Mouse (Mus musculus) hindbrain, embryonic 10.5 days (tissue): ENCODE measurements around the gene C130050O18Rik. TPM values are rescaled to one million over a fixed set of nuclear protein-coding genes. Genes with fewer than 3 reads are reported as not detected.

Source experiments
- DNase-seq: peaks from one replicate; pipeline ENCODE4 v3.0.0-alpha.2; 2017; ENCODE audit warnings: low spot score
- H3K27ac ChIP-seq: fragments of 300-500 bp; sonication (generic); 2 replicates; pipeline ENCODE4 v1.5.1; 2016; ENCODE audit warnings: mild to moderate bottlenecking, moderate library complexity
- H3K27me3 ChIP-seq: fragments of 300-500 bp; sonication (generic); 2 replicates; pipeline ENCODE4 v1.6.1; 2016; ENCODE audit warnings: mild to moderate bottlenecking; ENCODE audit not compliant: poor library complexity, insufficient read depth, severe bottlenecking
- H3K36me3 ChIP-seq: fragments of 300-500 bp; sonication (generic); 2 replicates; pipeline ENCODE4 v1.6.1; 2016; ENCODE audit warnings: mild to moderate bottlenecking, moderate library complexity
- H3K4me1 ChIP-seq: fragments of 300-500 bp; sonication (generic); replicated peaks from 2 replicates; pipeline ENCODE4 v1.6.1; 2016; ENCODE audit warnings: mild to moderate bottlenecking
- H3K4me3 ChIP-seq: fragments of 300-500 bp; sonication (generic); 2 replicates; pipeline ENCODE4 v1.5.1; 2016; ENCODE audit warnings: mild to moderate bottlenecking, moderate library complexity
- H3K9me3 ChIP-seq: fragments of 300-500 bp; sonication (generic); 2 replicates; pipeline ENCODE4 v1.6.1; 2016; ENCODE audit warnings: mild to moderate bottlenecking, moderate library complexity
- WGBS: fragments of 180-500 bp; shearing (Covaris S2); methylation state at CpG from one replicate; pipeline ENCODE4 v1.1.7; 2016; 5-methylcytosine and 5-hydroxymethylcytosine counted together
- polyA plus RNA-seq: library from polyadenylated mRNA; unstranded; fragments of >200 nt; fragmentation: Nextera tagmentation; extraction: Ambion mirVana; gene quantifications from 2 replicates; pipeline ENCODE4 v1.2.1, GENCODE M21; 2016

The C130050O18Rik gene
- polyA plus RNA-seq, 1 experiment from 2014 or later: 0.43 TPM

GRCm38 (mm10) chr5:139408511-139408910, 3.4 kb downstream of the C130050O18Rik start:
- 0 out of 2 replicates have a peak, but pooled peaks cover 3% of the 10 kb centered on the region for H3K36me3 ChIP-seq
- H3K27me3 ChIP-seq: no peaks in the 10 kb centered on the region
- peak overlapping the region; percentile 41 for H3K27ac ChIP-seq
- H3K4me3 ChIP-seq: no peak overlapping the region
- H3K9me3 ChIP-seq: no peaks in the 10 kb centered on the region
- H3K4me1 ChIP-seq: peaks cover 46% of the 10 kb centered on the region
- 90% methylated on average over 7 of the region's 7 CpGs for WGBS
- DNase-seq: no peak

- Histone ChIP-seq H3K4me1 (peaks cover 43% of the 10 kb centered on the region), H3K4me3 (no peak overlapping the region), H3K36me3 (peaks cover 10% of the 10 kb centered on the region), H3K9me3 (no peaks in the 10 kb centered on the region), H3K27me3 (no peaks in the 10 kb centered on the region), H3K27ac (no peak overlapping the region)
- no peak for DNase-seq
- WGBS: 85% methylated on average over 12 of the region's 12 CpGs
Observed at GRCm38 (mm10) chr5:139409412-139409811, 4.3 kb downstream of the C130050O18Rik start.

DNA sequence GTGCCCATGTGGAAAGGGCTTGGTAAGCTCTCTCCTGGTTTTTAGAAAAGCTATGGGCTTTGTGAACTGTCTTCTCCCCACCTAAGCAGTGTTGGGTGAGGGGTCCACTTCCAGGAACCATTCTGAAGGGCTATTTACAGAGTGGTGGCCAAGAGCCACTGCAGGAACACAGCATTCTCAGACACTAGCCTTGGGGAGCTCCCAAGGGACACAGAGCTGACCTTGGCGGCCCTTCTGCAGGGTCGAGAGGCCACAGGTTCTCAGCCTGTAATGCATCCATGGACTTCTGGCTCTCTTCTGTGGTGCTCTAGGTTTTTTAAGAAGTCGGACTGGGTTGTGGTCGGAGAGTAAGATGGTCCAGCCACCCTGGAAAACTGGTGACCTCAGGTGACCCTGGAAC, 5.0 kb downstream of the C130050O18Rik start:
- Histone ChIP-seq H3K9me3 (no peaks in the 10 kb centered on the region), H3K27ac (no peak overlapping the region), H3K4me1 (peaks cover 40% of the 10 kb centered on the region), H3K27me3 (no peaks in the 10 kb centered on the region), H3K36me3 (peaks cover 17% of the 10 kb centered on the region), H3K4me3 (no peak overlapping the region)
- no peak for DNase-seq
- WGBS: 79% methylated on average over 4 of the region's 4 CpGs

DNA sequence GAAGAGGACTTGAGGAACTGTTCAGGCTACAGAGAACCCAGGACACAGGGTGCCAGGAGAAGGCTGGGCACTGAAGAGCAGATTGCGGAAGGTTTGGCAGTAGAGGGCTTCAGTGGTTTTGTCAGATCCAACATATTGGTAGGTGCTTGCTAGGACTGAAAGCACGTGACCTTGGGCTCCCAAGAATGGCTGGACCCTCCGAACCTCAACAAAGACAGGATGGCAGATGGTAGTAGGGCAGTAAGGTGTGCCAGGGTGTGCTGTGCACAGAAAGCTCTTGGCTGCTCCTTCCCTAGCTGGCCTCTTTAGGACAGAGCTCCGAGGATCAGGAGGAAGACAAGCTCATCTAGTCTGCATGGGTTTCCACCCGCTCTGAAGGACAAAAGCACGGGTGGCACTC, 6.0 kb downstream of the C130050O18Rik start:
- Histone ChIP-seq H3K27ac (no peak overlapping the region), H3K4me3 (no peak overlapping the region), H3K9me3 (no peaks in the 10 kb centered on the region), H3K4me1 (peaks cover 30% of the 10 kb centered on the region), H3K36me3 (peaks cover 19% of the 10 kb centered on the region), H3K27me3 (no peaks in the 10 kb centered on the region)
- DNase-seq: no peak
- WGBS: 96% methylated on average over 6 of the region's 6 CpGs

- H3K4me3 ChIP-seq: no peak overlapping the region
- WGBS: 83% methylated on average over 15 of the region's 15 CpGs
- peaks cover 28% of the 10 kb centered on the region for H3K4me1 ChIP-seq
- H3K27me3 ChIP-seq: no peaks in the 10 kb centered on the region
- no peak for DNase-seq
- peaks cover 19% of the 10 kb centered on the region for H3K36me3 ChIP-seq
- no peaks in the 10 kb centered on the region for H3K9me3 ChIP-seq
- H3K27ac ChIP-seq: no peak overlapping the region
Observed at GRCm38 (mm10) chr5:139411665-139412314, 6.7 kb downstream of the C130050O18Rik start.

DNA sequence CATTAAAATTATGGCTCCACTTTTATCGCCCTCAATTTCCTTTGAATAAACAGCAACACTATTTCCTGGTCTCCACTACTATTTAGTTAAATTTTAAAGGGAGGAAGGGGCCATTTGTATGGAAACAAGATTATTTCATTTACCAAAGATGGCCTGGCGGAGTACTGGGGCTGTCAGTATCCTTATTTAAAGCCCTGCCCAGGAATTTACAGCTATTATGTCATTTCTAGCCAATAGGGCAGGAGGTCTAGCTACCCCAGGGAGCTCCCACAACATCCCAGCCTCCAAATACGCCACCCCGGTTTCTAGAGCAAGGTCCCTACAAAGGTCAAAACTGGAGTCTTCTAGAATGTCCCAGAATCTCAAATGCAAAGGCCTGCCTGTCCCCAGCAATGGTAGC, 8.5 kb downstream of the C130050O18Rik start:
- H3K36me3 ChIP-seq: peaks cover 26% of the 10 kb centered on the region
- H3K27ac ChIP-seq: no peak overlapping the region
- no peak overlapping the region for H3K4me3 ChIP-seq
- H3K4me1 ChIP-seq: peaks cover 21% of the 10 kb centered on the region
- no peaks in the 10 kb centered on the region for H3K9me3 ChIP-seq
- no peak for DNase-seq
- no peaks in the 10 kb centered on the region for H3K27me3 ChIP-seq
- WGBS: 87% methylated on average over 4 of the region's 4 CpGs

GRCm38 (mm10) chr5:139415001-139415400, 9.9 kb downstream of the C130050O18Rik start:
- 0 out of 2 replicates have a peak overlapping the region, but pooled peaks have one; percentile 5 for H3K27ac ChIP-seq
- no peak for DNase-seq
- no peaks in the 10 kb centered on the region for H3K9me3 ChIP-seq
- peaks cover 23% of the 10 kb centered on the region for H3K36me3 ChIP-seq
- H3K4me1 ChIP-seq: peaks cover 32% of the 10 kb centered on the region
- no peaks in the 10 kb centered on the region for H3K27me3 ChIP-seq
- WGBS: 92% methylated on average over 5 of the region's 5 CpGs
- H3K4me3 ChIP-seq: no peak overlapping the region

GRCm38 (mm10) chr5:139416942-139417341, 11.9 kb downstream of the C130050O18Rik start:
- Histone ChIP-seq H3K9me3 (no peaks in the 10 kb centered on the region), H3K36me3 (peaks cover 23% of the 10 kb centered on the region), H3K27me3 (no peaks in the 10 kb centered on the region), H3K4me3 (no peak overlapping the region), H3K27ac (no peak overlapping the region), H3K4me1 (peaks cover 29% of the 10 kb centered on the region)
- DNase-seq: no peak
- WGBS: 94% methylated on average over 4 of the region's 4 CpGs

DNA sequence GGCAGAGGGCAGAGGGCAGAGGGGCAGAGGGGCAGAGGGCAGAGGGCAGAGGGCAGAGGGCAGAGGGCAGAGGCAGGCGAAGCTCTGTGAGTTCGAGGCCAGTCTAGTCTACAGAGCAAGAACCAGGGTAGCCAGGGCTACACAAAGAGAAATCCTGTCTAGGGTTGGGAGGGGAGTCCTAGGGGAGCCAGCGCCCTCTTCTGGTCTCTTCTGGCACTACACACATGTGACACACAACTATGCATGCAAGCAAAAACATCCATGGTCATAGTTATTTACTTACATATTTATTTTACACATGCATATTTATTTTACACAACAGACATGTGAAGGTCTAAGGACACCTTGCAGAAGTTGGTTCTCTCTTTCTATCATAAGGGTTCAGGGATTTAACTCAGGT, 12.4 kb downstream of the C130050O18Rik start:
- Histone ChIP-seq H3K4me3 (no peak overlapping the region), H3K36me3 (peaks cover 23% of the 10 kb centered on the region), H3K4me1 (peaks cover 29% of the 10 kb centered on the region), H3K27me3 (no peaks in the 10 kb centered on the region), H3K27ac (no peak overlapping the region; the same call in 1 of the 2 replicates), H3K9me3 (no peaks in the 10 kb centered on the region)
- no peak for DNase-seq
- WGBS: 80% methylated on average over 3 of the region's 3 CpGs

GRCm38 (mm10) chr5:139418110-139418509, 13.0 kb downstream of the C130050O18Rik start:
- Histone ChIP-seq H3K4me3 (no peak overlapping the region), H3K36me3 (peaks cover 23% of the 10 kb centered on the region), H3K27ac (peak overlapping the region; percentile 86), H3K27me3 (no peaks in the 10 kb centered on the region), H3K4me1 (peaks cover 33% of the 10 kb centered on the region), H3K9me3 (no peaks in the 10 kb centered on the region)
- DNase-seq: no peak
- 53% methylated on average over 2 of the region's 2 CpGs for WGBS

DNA sequence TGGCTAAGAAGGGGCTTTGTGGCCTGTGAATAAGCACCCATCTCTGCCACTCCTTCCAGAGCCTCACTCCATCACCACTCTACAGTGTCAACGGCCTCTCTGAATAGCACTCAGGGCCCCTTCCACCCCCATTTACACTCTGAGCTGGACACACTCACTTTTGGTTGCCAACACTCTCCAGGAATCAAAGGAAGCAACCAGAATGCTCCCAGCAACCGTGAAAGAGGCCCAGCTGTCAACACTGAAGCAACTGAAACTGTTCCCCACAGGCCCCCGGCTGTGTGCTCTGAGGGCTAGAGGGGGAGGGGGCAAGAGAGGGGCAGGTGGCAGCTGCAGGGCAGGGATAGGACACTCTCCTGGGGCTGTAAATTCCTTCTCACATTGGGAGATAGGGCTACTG, 13.6 kb downstream of the C130050O18Rik start:
- DNase-seq: peak; percentile 38
- 14% methylated on average over 3 of the region's 3 CpGs for WGBS
- Histone ChIP-seq H3K9me3 (no peaks in the 10 kb centered on the region), H3K27me3 (no peaks in the 10 kb centered on the region), H3K36me3 (peaks cover 23% of the 10 kb centered on the region), H3K4me3 (no peak overlapping the region), H3K4me1 (peaks cover 38% of the 10 kb centered on the region), H3K27ac (peak overlapping the region; percentile 86)

DNA sequence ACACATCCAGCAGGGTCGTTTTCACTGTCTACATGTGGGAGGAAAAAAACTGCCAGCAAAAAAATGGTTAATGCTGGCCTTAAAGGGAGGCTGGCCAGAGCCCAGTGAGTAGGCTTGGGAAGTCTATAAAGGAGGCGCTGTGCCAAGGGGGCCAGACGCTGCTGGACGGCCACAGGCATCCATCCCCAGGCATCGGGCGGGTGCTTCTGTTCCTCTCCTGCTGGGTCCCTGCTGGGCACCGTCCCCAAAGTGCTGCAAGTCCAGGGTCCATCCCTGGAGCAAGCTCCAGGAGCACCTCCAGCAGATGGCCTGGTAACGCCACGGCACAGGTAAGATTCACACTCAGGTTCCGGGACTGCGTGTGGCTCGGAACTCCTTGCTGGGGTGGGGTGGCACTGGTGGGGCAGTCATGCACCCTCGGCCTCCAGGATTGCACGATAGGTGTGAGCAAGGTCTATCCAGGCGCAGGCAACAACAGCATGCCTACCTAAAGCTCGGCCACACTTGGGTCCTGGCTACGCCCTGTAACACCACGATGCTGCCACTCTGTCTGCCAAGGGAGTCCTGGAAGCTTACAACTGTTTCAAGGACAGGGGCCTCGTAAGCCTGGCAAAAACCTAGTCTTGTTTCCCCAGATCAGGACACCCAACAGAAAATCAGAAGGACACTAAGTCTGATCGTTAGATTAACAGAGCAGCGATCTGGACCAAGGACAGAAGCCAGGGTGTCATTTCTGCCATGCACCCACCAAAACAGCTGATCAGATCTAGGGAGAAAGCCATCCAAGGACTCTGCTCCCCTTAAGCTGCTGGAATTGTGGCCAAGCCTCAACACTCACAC, 18.2 kb downstream of the C130050O18Rik start, which contains the start of gene Gper1:
Gper1 (plus strand) TSS at position 126 of the 840 bp plus-strand sequence.
- DNase-seq: no peak
- peak within 1 kb of the TSS; percentile 62; the same call in 1 of the 2 replicates for H3K27ac ChIP-seq
- 66% methylated on average over 21 of the region's 21 CpGs for WGBS
- no peak within 1 kb of the TSS for H3K4me3 ChIP-seq
- H3K36me3 ChIP-seq: 0 out of 2 replicates have a peak, but pooled peaks cover 6% of the 10 kb centered on the region
- peaks cover 36% of the 10 kb centered on the region for H3K4me1 ChIP-seq
- no peaks in the 10 kb centered on the region for H3K27me3 ChIP-seq
- no peaks in the 10 kb centered on the region for H3K9me3 ChIP-seq

- Histone ChIP-seq H3K4me1 (peaks cover 28% of the 10 kb centered on the region), H3K4me3 (no peak overlapping the region), H3K9me3 (no peaks in the 10 kb centered on the region), H3K27me3 (no peaks in the 10 kb centered on the region), H3K36me3 (0 out of 2 replicates have a peak, but pooled peaks cover 6% of the 10 kb centered on the region), H3K27ac (no peak overlapping the region)
- WGBS: 85% methylated on average over 9 of the region's 9 CpGs
- no peak for DNase-seq
Observed at GRCm38 (mm10) chr5:139425198-139425597, 20.1 kb downstream of the C130050O18Rik start.
